ENCODE assay signal across 7 mouse cellular contexts in the genomic region with DNA sequence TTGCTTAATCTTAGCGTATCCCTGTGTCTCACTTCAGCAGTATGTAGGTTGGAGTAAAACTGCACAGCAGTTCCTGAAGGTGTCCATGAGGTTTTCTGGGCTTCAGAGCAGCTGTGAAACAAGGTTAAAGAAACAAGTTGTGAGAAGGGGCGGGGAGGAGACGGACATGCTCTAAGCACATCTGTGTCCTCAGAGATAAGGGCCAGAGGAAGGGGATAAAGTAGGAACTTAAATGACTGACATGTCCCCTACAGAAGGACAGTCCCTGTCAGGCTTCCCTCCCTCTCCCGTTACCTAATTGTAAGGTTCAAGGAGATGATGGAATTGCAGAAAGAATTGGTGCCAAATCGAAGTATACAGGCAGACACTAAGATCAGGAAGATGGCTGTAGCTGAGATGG. TPM values are rescaled to one million over a fixed set of nuclear protein-coding genes. Genes with fewer than 3 reads are reported as not detected.
DNase-seq lines count a peak whose midpoint lies in the region; ATAC-seq lines count a peak whose summit lies in the region.

No protein-coding gene starts in this region.

- peaks cover 60% of the 10 kb centered on the region for H3K36me3 ChIP-seq in megakaryocyte, embryonic 14.5 days (replicated peaks; ENCODE audit: low read length)
- H3K36me3 ChIP-seq in limb, embryonic 15.5 days = peaks cover 49% of the 10 kb centered on the region
- peaks cover 33% of the 10 kb centered on the region for H3K36me3 ChIP-seq in stomach, embryonic 14.5 days (ENCODE audit: control insufficient read depth, insufficient read depth, low read length)

- WGBS in limb, embryonic 15.5 days = 82% methylated on average over 5 of the region's 5 CpGs
- WGBS in stomach, embryonic 14.5 days = 74% methylated on average over 5 of the region's 5 CpGs

- no peak for ATAC-seq in megakaryocyte, adult 5-6 weeks (ENCODE audit: poor library complexity, severe bottlenecking)
- peak; percentile 35 for ATAC-seq in erythroid progenitor cell, adult 5-6 weeks (replicated peaks; ENCODE audit: low FRiP score, poor library complexity, severe bottlenecking)
- ATAC-seq in limb, embryonic 15.5 days (ENCODE audit: insufficient number of reproducible peaks, low FRiP score, low TSS enrichment, low read depth) = no peak
- no peak for ATAC-seq in stomach, embryonic 14.5 days (ENCODE audit: insufficient number of reproducible peaks, insufficient read depth, low FRiP score, low read depth)

- H3K4me3 ChIP-seq in megakaryocyte, embryonic 14.5 days (replicated peaks) = peak overlapping the region; percentile 97
- H3K4me3 ChIP-seq in limb, embryonic 15.5 days = peak overlapping the region; percentile 75
- H3K4me3 ChIP-seq in stomach, embryonic 14.5 days (ENCODE audit: low read depth, low read length) = peak overlapping the region; percentile 75

- no peaks in the 10 kb centered on the region for H3K9me3 ChIP-seq in megakaryocyte, embryonic 14.5 days
- no peaks in the 10 kb centered on the region for H3K9me3 ChIP-seq in limb, embryonic 15.5 days
- no peaks in the 10 kb centered on the region for H3K9me3 ChIP-seq in stomach, embryonic 14.5 days (ENCODE audit: control insufficient read depth, low read depth, low read length)

- H3K27me3 ChIP-seq in megakaryocyte, embryonic 14.5 days (replicated peaks) = no peaks in the 10 kb centered on the region
- H3K27me3 ChIP-seq in limb, embryonic 15.5 days = no peaks in the 10 kb centered on the region
- H3K27me3 ChIP-seq in stomach, embryonic 14.5 days (ENCODE audit: control insufficient read depth, insufficient read depth, low read length) = no peaks in the 10 kb centered on the region

- no peak for DNase-seq in gastrocnemius, postnatal 10 days
- no peak for DNase-seq in urinary bladder, postnatal 25 days (ENCODE audit: low spot score)

- peak overlapping the region; percentile 88 for H3K4me2 ChIP-seq in limb, embryonic 15.5 days
- peak overlapping the region; percentile 98 for H3K4me2 ChIP-seq in stomach, embryonic 14.5 days (replicated peaks; ENCODE audit: low read depth, low read length)

- H3K9ac ChIP-seq in limb, embryonic 15.5 days = no peak overlapping the region
- no peak overlapping the region for H3K9ac ChIP-seq in stomach, embryonic 14.5 days (replicated peaks; ENCODE audit: low read depth, low read length)

- H3K27ac ChIP-seq in limb, embryonic 15.5 days = peak overlapping the region; percentile 33
- no peak overlapping the region; the same call in 1 of the 2 replicates for H3K27ac ChIP-seq in stomach, embryonic 14.5 days (ENCODE audit: low read length)

- peaks cover 52% of the 10 kb centered on the region for H3K4me1 ChIP-seq in megakaryocyte, embryonic 14.5 days
- peaks cover 28% of the 10 kb centered on the region for H3K4me1 ChIP-seq in limb, embryonic 15.5 days
- peaks cover 19% of the 10 kb centered on the region for H3K4me1 ChIP-seq in stomach, embryonic 14.5 days (ENCODE audit: control insufficient read depth, insufficient read depth, low read length)

RNA-seq across cellular contexts. Expression of gene Tmem179b, which starts 1.3 kb away (rescaled TPM):
- 154 and 203 TPM in 2 replicates for polyA plus RNA-seq in megakaryocyte, embryonic 14.5 days (2012; ENCODE audit: insufficient read depth, low replicate concordance)
- total RNA-seq in megakaryocyte, adult 5-6 weeks (2015) = 172 and 177 TPM in 2 replicates
- 98.4 and 108 TPM in 2 replicates for total RNA-seq in megakaryocyte, adult 5-6 weeks (2017)
- 80.7 and 134 TPM in 2 replicates for total RNA-seq in erythroid progenitor cell, adult 5-6 weeks (2015; ENCODE audit: low replicate concordance)
- 66.6 and 95.1 TPM in 2 replicates for total RNA-seq in erythroid progenitor cell, adult 5-6 weeks (2017; ENCODE audit: low replicate concordance)
- 78.4 and 81.7 TPM in 2 replicates for polyA plus RNA-seq in limb, embryonic 15.5 days (2015; fragmentation: Nextera tagmentation; extraction: Ambion mirVana)
- 85.4 and 94.0 TPM in 2 replicates for polyA plus RNA-seq in stomach, embryonic 14.5 days (2014; fragmentation: Nextera tagmentation; extraction: Ambion mirVana)
- total RNA-seq in gastrocnemius, postnatal 10 days (2021) = 10 to 100 TPM; 13.6 to 14.1 TPM

RNA-seq across cellular contexts. Expression of gene Tmem223, which starts 2.2 kb away (rescaled TPM):
- polyA plus RNA-seq in megakaryocyte, embryonic 14.5 days (2012; ENCODE audit: insufficient read depth, low replicate concordance) = 53.5 and 407 TPM in 2 replicates
- total RNA-seq in megakaryocyte, adult 5-6 weeks (2015) = 28.1 and 36.6 TPM in 2 replicates
- 11.6 and 12.0 TPM in 2 replicates for total RNA-seq in megakaryocyte, adult 5-6 weeks (2017)
- 25.9 and 40.7 TPM in 2 replicates for total RNA-seq in erythroid progenitor cell, adult 5-6 weeks (2015; ENCODE audit: low replicate concordance)
- total RNA-seq in erythroid progenitor cell, adult 5-6 weeks (2017; ENCODE audit: low replicate concordance) = 11.0 and 21.9 TPM in 2 replicates
- polyA plus RNA-seq in limb, embryonic 15.5 days (2015; fragmentation: Nextera tagmentation; extraction: Ambion mirVana) = 141 and 155 TPM in 2 replicates
- polyA plus RNA-seq in stomach, embryonic 14.5 days (2014; fragmentation: Nextera tagmentation; extraction: Ambion mirVana) = 178 and 194 TPM in 2 replicates
- 10 to 100 TPM; 81.9 to 82.5 TPM for total RNA-seq in gastrocnemius, postnatal 10 days (2021)

RNA-seq across cellular contexts. Expression of gene Taf6l, which starts 13.2 kb away (rescaled TPM):
- polyA plus RNA-seq in megakaryocyte, embryonic 14.5 days (2012; ENCODE audit: insufficient read depth, low replicate concordance) = 33.7 and 61.6 TPM in 2 replicates
- total RNA-seq in megakaryocyte, adult 5-6 weeks (2015) = 5.1 and 6.2 TPM in 2 replicates
- 8.9 and 9.8 TPM in 2 replicates for total RNA-seq in megakaryocyte, adult 5-6 weeks (2017)
- total RNA-seq in erythroid progenitor cell, adult 5-6 weeks (2015; ENCODE audit: low replicate concordance) = 6.7 and 24.1 TPM in 2 replicates
- 10.5 and 10.9 TPM in 2 replicates for total RNA-seq in erythroid progenitor cell, adult 5-6 weeks (2017; ENCODE audit: low replicate concordance)
- 24.9 and 25.3 TPM in 2 replicates for polyA plus RNA-seq in limb, embryonic 15.5 days (2015; fragmentation: Nextera tagmentation; extraction: Ambion mirVana)
- polyA plus RNA-seq in stomach, embryonic 14.5 days (2014; fragmentation: Nextera tagmentation; extraction: Ambion mirVana) = 17.1 and 17.5 TPM in 2 replicates
- 10 to 100 TPM in 1 of 2 experiments, 1 to 10 TPM in 1; 8.5 to 12.0 TPM for total RNA-seq in gastrocnemius, postnatal 10 days (2021)

RNA-seq across cellular contexts. Expression of gene Nxf1, which starts 16.1 kb away (rescaled TPM):
- polyA plus RNA-seq in megakaryocyte, embryonic 14.5 days (2012; ENCODE audit: insufficient read depth, low replicate concordance) = 10.6 and 13.3 TPM in 2 replicates
- 257 and 292 TPM in 2 replicates for total RNA-seq in megakaryocyte, adult 5-6 weeks (2015)
- total RNA-seq in megakaryocyte, adult 5-6 weeks (2017) = 69.7 and 76.0 TPM in 2 replicates
- total RNA-seq in erythroid progenitor cell, adult 5-6 weeks (2015; ENCODE audit: low replicate concordance) = 462 and 487 TPM in 2 replicates
- total RNA-seq in erythroid progenitor cell, adult 5-6 weeks (2017; ENCODE audit: low replicate concordance) = 79.9 and 80.3 TPM in 2 replicates
- 171 and 188 TPM in 2 replicates for polyA plus RNA-seq in limb, embryonic 15.5 days (2015; fragmentation: Nextera tagmentation; extraction: Ambion mirVana)
- polyA plus RNA-seq in stomach, embryonic 14.5 days (2014; fragmentation: Nextera tagmentation; extraction: Ambion mirVana) = 168 and 178 TPM in 2 replicates
- 10 to 100 TPM; 40.8 to 61.8 TPM for total RNA-seq in gastrocnemius, postnatal 10 days (2021)

RNA-seq across cellular contexts. Expression of gene Polr2g, which starts 25.4 kb away (rescaled TPM):
- polyA plus RNA-seq in megakaryocyte, embryonic 14.5 days (2012; ENCODE audit: insufficient read depth, low replicate concordance) = 6.3 TPM in 1 of 2 replicates, not detected in the other
- 124 and 125 TPM in 2 replicates for total RNA-seq in megakaryocyte, adult 5-6 weeks (2015)
- 54.1 and 58.2 TPM in 2 replicates for total RNA-seq in megakaryocyte, adult 5-6 weeks (2017)
- 49.0 and 51.2 TPM in 2 replicates for total RNA-seq in erythroid progenitor cell, adult 5-6 weeks (2015; ENCODE audit: low replicate concordance)
- total RNA-seq in erythroid progenitor cell, adult 5-6 weeks (2017; ENCODE audit: low replicate concordance) = 16.5 and 25.8 TPM in 2 replicates
- 149 and 152 TPM in 2 replicates for polyA plus RNA-seq in limb, embryonic 15.5 days (2015; fragmentation: Nextera tagmentation; extraction: Ambion mirVana)
- 140 and 151 TPM in 2 replicates for polyA plus RNA-seq in stomach, embryonic 14.5 days (2014; fragmentation: Nextera tagmentation; extraction: Ambion mirVana)
- total RNA-seq in gastrocnemius, postnatal 10 days (2021) = 10 to 100 TPM; 40.9 to 45.1 TPM

Comparison
In these comparisons a context has a peak if more than half of its experiments do, and no peak if none do; other contexts are left out.
1. RNA of gene Tmem179b, which starts 1.3 kb away (total RNA-seq): 98.4 to 177 TPM in megakaryocyte, adult 5-6 weeks and 66.6 to 134 TPM in erythroid progenitor cell, adult 5-6 weeks; 13.6 to 14.1 TPM in gastrocnemius, postnatal 10 days; every median in the first group is over 4 times any median in the second.
2. Peak in every context shown above with its lines, with median percentiles within 50 percentile points of each other: H3K4me3 ChIP-seq.